Mouse (Mus musculus) Patski (cell line): ENCODE results near the gene Mars. TPM values are rescaled to one million over a fixed set of nuclear protein-coding genes. Genes with fewer than 3 reads are reported as not detected.
"Not testable (repeated sequence)": the region's sequence is repeated elsewhere in the genome, so short reads cannot be mapped to it uniquely, and the experiment has no call there.

Experiments
- ATAC-seq: fragments of 100-300 bp; one replicate; pipeline ENCODE4 v1.8.0; 2021
- CTCF ChIA-PET: fragments of 350-600 bp; sonication (Branson Sonifier 250); formaldehyde crosslinking; loops from one replicate; lab custom pipeline; 2022; ENCODE audit warnings: inconsistent platforms; lab: Charles Lee
- POLR2A ChIA-PET: fragments of 350-600 bp; sonication (Branson Sonifier 250); formaldehyde crosslinking; loops from one replicate; lab custom pipeline; 2022; ENCODE audit warnings: antibody characterized with exemption, inconsistent platforms; lab: Charles Lee
- DNase-seq: peaks from one replicate; pipeline ENCODE4 v3.0.0-alpha.2; 2011; ENCODE audit warnings: low read depth, low spot score
- H3K27me3 ChIP-seq: fragments of 371-371 bp; one replicate; pipeline ENCODE4 v1.5.1; 2021
- CTCF ChIP-seq: fragments of 100-300 bp; IDR thresholded peaks from one replicate; pipeline ENCODE4 v1.5.1; 2021
- in situ Hi-C: fragments of 300-500 bp; cut with MboI; formaldehyde crosslinking; loops from 3 replicates; pipeline ENCODE4 v1.11.1; 2018; ENCODE audit warnings: low pct_unique_long_range_greater_than_20kb, mixed read lengths
- polyA plus RNA-seq: library from polyadenylated mRNA; unstranded; gene quantifications from one replicate; pipeline ENCODE4 v1.2.3, GENCODE M21; 2021

Mars gene
- polyA plus RNA-seq, 1 experiment from 2014 or later, result 152 TPM

GRCm38 (mm10) chr10:127323131-127323855 is 11.7 kb upstream of the Mars start:
- in situ Hi-C loops, result loop anchor here (10.0 kb wide), 1 partner anchor 208 kb away; no protein-coding TSS in a partner anchor
- DNase-seq (no peak), ATAC-seq (no peak)
- POLR2A ChIA-PET, result interaction anchor here (0.6 kb wide), 1 partner anchor 107 kb away, joined by 3 read pairs; no protein-coding TSS in a partner anchor
- CTCF ChIA-PET, result interaction anchor here (1.4 to 4.0 kb wide), 2 partner anchors 16 to 19 kb away, joined by 5 to 17 read pairs; partner anchors contain the start of gene Gli1
- TF ChIP-seq CTCF, result no peak
- peaks cover 8% of the 10 kb centered on the region for H3K27me3 ChIP-seq

GRCm38 (mm10) chr10:127322669-127323068 is 11.1 kb upstream of the Mars start:
- ChIA-PET CTCF (interaction anchor here (4.0 kb wide), 1 partner anchor 16 kb away, joined by 17 read pairs; no protein-coding TSS in a partner anchor), POLR2A (no interaction called here)
- no peak for DNase-seq
- H3K27me3 ChIP-seq, result peaks cover 8% of the 10 kb centered on the region
- TF ChIP-seq CTCF, result no peak
- in situ Hi-C loops, result loop anchor here (10.0 kb wide), 1 partner anchor 208 kb away; no protein-coding TSS in a partner anchor
- ATAC-seq, result no peak

GRCm38 (mm10) chr10:127322178-127322577 is 10.6 kb upstream of the Mars start:
- no peak for DNase-seq
- ATAC-seq, result no peak
- no peak for TF ChIP-seq CTCF
- peaks cover 8% of the 10 kb centered on the region for H3K27me3 ChIP-seq
- POLR2A ChIA-PET, result no interaction called here
- in situ Hi-C loops, result loop anchor here (10.0 kb wide), 1 partner anchor 207 kb away; no protein-coding TSS in a partner anchor
- CTCF ChIA-PET, result interaction anchor here (1.6 to 4.0 kb wide), 2 partner anchors 10 to 17 kb away, joined by 7 to 17 read pairs; partner anchors contain the start of gene Mars

GRCm38 (mm10) chr10:127321621-127322020 is 10.0 kb upstream of the Mars start, which contains the start of gene Arhgap9:
Arhgap9 (plus strand) TSS chr10:127321964.
- ChIA-PET CTCF (interaction anchor here (1.6 to 4.0 kb wide), 2 partner anchors 10 to 17 kb away, joined by 7 to 17 read pairs; partner anchors contain the start of gene Mars), POLR2A (no interaction called here)
- no peak for DNase-seq
- no peak for ATAC-seq
- H3K27me3 ChIP-seq, result peaks cover 3% of the 10 kb centered on the region
- in situ Hi-C loops, result loop anchor here (10.0 kb wide), 1 partner anchor 207 kb away; no protein-coding TSS in a partner anchor
- no peak for TF ChIP-seq CTCF

- peak; percentile 29 for ATAC-seq
- CTCF ChIA-PET, result interaction anchor here (0.6 to 1.7 kb wide), 4 partner anchors 8 to 104 kb away, joined by 3 to 5 read pairs (median 3); partner anchors contain the start of gene Mars
- POLR2A ChIA-PET, result no interaction called here
- in situ Hi-C loops, result loop anchor here (5.0 to 10.0 kb wide), 2 partner anchors 63 to 205 kb away; no protein-coding TSS in a partner anchor
- no peak for TF ChIP-seq CTCF
- no peaks in the 10 kb centered on the region for H3K27me3 ChIP-seq
- no peak for DNase-seq
These were observed 8.4 kb upstream of the Mars start for GRCm38 (mm10) chr10:127319969-127320368.

- POLR2A ChIA-PET, result no interaction called here
- ATAC-seq (no peak), DNase-seq (no peak)
- in situ Hi-C loops, result loop anchor here (5.0 kb wide), 1 partner anchor 61 kb away; no protein-coding TSS in a partner anchor
- TF ChIP-seq CTCF, result no peak
- CTCF ChIA-PET, result interaction anchor here (1.4 kb wide), 1 partner anchor 21 kb away, joined by 4 read pairs; no protein-coding TSS in a partner anchor
- no peaks in the 10 kb centered on the region for H3K27me3 ChIP-seq
These were observed 6.4 kb upstream of the Mars start for GRCm38 (mm10) chr10:127318009-127318408.

GRCm38 (mm10) chr10:127317277-127317676 is 5.7 kb upstream of the Mars start:
- DNase-seq (no peak), ATAC-seq (no peak)
- CTCF ChIA-PET, result interaction anchor here (1.4 kb wide), 1 partner anchor 21 kb away, joined by 4 read pairs; no protein-coding TSS in a partner anchor
- H3K27me3 ChIP-seq, result no peaks in the 10 kb centered on the region
- TF ChIP-seq CTCF, result no peak
- POLR2A ChIA-PET, result interaction anchor here (0.7 kb wide), 1 partner anchor 999 kb away, joined by 3 read pairs; no protein-coding TSS in a partner anchor
- in situ Hi-C loops, result loop anchor here (5.0 kb wide), 1 partner anchor 60 kb away; no protein-coding TSS in a partner anchor

GRCm38 (mm10) chr10:127314950-127315349 is 3.4 kb upstream of the Mars start:
- in situ Hi-C loops, result loop anchor here (5.0 kb wide), 1 partner anchor 58 kb away; no protein-coding TSS in a partner anchor
- peak; percentile 35 for TF ChIP-seq CTCF
- POLR2A ChIA-PET, ATAC-seq, CTCF ChIA-PET, H3K27me3 ChIP-seq, DNase-seq: not testable (repeated sequence)

GRCm38 (mm10) chr10:127313516-127313915 is 1.9 kb upstream of the Mars start:
- DNase-seq, POLR2A ChIA-PET, H3K27me3 ChIP-seq, in situ Hi-C loops, ATAC-seq: not testable (repeated sequence)
- CTCF ChIA-PET, result interaction anchor here (1.0 kb wide), 2 partner anchors 13 to 25 kb away, joined by 3 to 4 read pairs; no protein-coding TSS in a partner anchor

- DNase-seq, result no peak
- ChIA-PET POLR2A (interaction anchor here (1.5 kb wide), 1 partner anchor 19 kb away, joined by 3 read pairs; no protein-coding TSS in a partner anchor), CTCF (interaction anchor here (1.0 to 2.0 kb wide), 5 partner anchors 9 to 26 kb away, joined by 3 to 8 read pairs (median 4); partner anchors contain the start of gene Arhgap9)
- no peak for ATAC-seq
- no peaks in the 10 kb centered on the region for H3K27me3 ChIP-seq
- TF ChIP-seq CTCF, result no peak
- in situ Hi-C loops, result no loop called here
These were observed 1.3 kb upstream of the Mars start for GRCm38 (mm10) chr10:127312858-127313257.
